Mouse (Mus musculus): ENCODE results near the gene Pear1. TPM values are rescaled to one million over a fixed set of nuclear protein-coding genes. Genes with fewer than 3 reads are reported as not detected.

Pear1 gene
- polyA plus RNA-seq, 1 experiment: 0.65 TPM

GRCm38 (mm10) chr3:87763202-87763601 lies 60.9 kb downstream of the Pear1 start:
- TF ChIP-seq SRF (IDR thresholded peaks at IDR 0.05; ENCODE audit: control insufficient read depth, insufficient read length, low read depth): no peak
- TF ChIP-seq CEBPB (IDR thresholded peaks at IDR 0.05; ENCODE audit: insufficient read depth, poor library complexity, severe bottlenecking): no peak
- TF ChIP-seq POLR2AphosphoS2 (IDR thresholded peaks at IDR 0.05; ENCODE audit: insufficient read length, low read depth): no peak
- TF ChIP-seq MYOG (IDR thresholded peaks at IDR 0.05; ENCODE audit: control insufficient read depth in 1 of 3, insufficient read depth in 1 of 3, insufficient read length in 2 of 3, low read depth in 2 of 3): no peak
- TF ChIP-seq REST (IDR thresholded peaks at IDR 0.05; ENCODE audit: insufficient read depth, insufficient read length): no peak
- no peak for TF ChIP-seq POLR2A (IDR thresholded peaks at IDR 0.05; ENCODE audit: insufficient read length, low read depth)
- TF ChIP-seq E2F4 (IDR thresholded peaks at IDR 0.05; ENCODE audit: insufficient read depth): no peak
- TF ChIP-seq MYOD1 (IDR thresholded peaks at IDR 0.05; ENCODE audit: control insufficient read depth in 1 of 3, insufficient read length in 2 of 3, low read depth in 2 of 3): no peak
- Histone ChIP-seq H3ac (ENCODE audit: control insufficient read depth, insufficient read length) (no peak overlapping the region), H3K4me2 (ENCODE audit: low read depth) (no peak overlapping the region), H3K27me3 (ENCODE audit: control insufficient read depth, insufficient read depth, insufficient read length) (no peaks in the 10 kb centered on the region), H3K79me2 (ENCODE audit: control insufficient read depth, insufficient read depth) (no peaks in the 10 kb centered on the region), H3K4me3 (no peak overlapping the region), H3K36me3 (ENCODE audit: control insufficient read depth, insufficient read depth) (no peaks in the 10 kb centered on the region)

GRCm38 (mm10) chr3:87761408-87762375 lies 62.4 kb downstream of the Pear1 start:
- H3K4me2 ChIP-seq (ENCODE audit: low read depth): no peak overlapping the region
- no peak overlapping the region for H3K4me3 ChIP-seq
- H3K79me2 ChIP-seq (ENCODE audit: control insufficient read depth, insufficient read depth): no peaks in the 10 kb centered on the region
- H3K36me3 ChIP-seq (ENCODE audit: control insufficient read depth, insufficient read depth): no peaks in the 10 kb centered on the region
- TF ChIP-seq REST (IDR thresholded peaks at IDR 0.05; ENCODE audit: insufficient read depth, insufficient read length) (no peak), E2F4 (IDR thresholded peaks at IDR 0.05; ENCODE audit: insufficient read depth) (no peak), POLR2AphosphoS2 (IDR thresholded peaks at IDR 0.05; ENCODE audit: insufficient read length, low read depth) (no peak), SRF (IDR thresholded peaks at IDR 0.05; ENCODE audit: control insufficient read depth, insufficient read length, low read depth) (no peak), POLR2A (IDR thresholded peaks at IDR 0.05; ENCODE audit: insufficient read length, low read depth) (no peak), TCF3 (IDR thresholded peaks at IDR 0.05; ENCODE audit: insufficient read length, low read depth) (no peak), TCF12 (IDR thresholded peaks at IDR 0.05; ENCODE audit: insufficient read depth, poor library complexity, severe bottlenecking) (no peak), CEBPB (IDR thresholded peaks at IDR 0.05; ENCODE audit: insufficient read depth, poor library complexity, severe bottlenecking) (no peak)
- no peak overlapping the region for H3ac ChIP-seq (ENCODE audit: control insufficient read depth, insufficient read length)
- no peaks in the 10 kb centered on the region for H3K27me3 ChIP-seq (ENCODE audit: control insufficient read depth, insufficient read depth, insufficient read length)

GRCm38 (mm10) chr3:87758641-87759040 lies 65.5 kb downstream of the Pear1 start:
- Histone ChIP-seq H3ac (ENCODE audit: control insufficient read depth, insufficient read length) (peak overlapping the region; percentile 2), H3K36me3 (ENCODE audit: control insufficient read depth, insufficient read depth) (no peaks in the 10 kb centered on the region)
- no peak for TF ChIP-seq MYOD1 (IDR thresholded peaks at IDR 0.05; ENCODE audit: control insufficient read depth in 1 of 3, insufficient read length in 2 of 3, low read depth in 2 of 3)

GRCm38 (mm10) chr3:87756488-87756887 lies 67.6 kb downstream of the Pear1 start:
- Histone ChIP-seq H3K27me3 (ENCODE audit: control insufficient read depth, insufficient read depth, insufficient read length) (peaks cover 7% of the 10 kb centered on the region), H3K36me3 (ENCODE audit: control insufficient read depth, insufficient read depth) (no peaks in the 10 kb centered on the region), H3K79me2 (ENCODE audit: control insufficient read depth, insufficient read depth) (no peaks in the 10 kb centered on the region), H3K4me2 (ENCODE audit: low read depth) (no peak overlapping the region), H3ac (ENCODE audit: control insufficient read depth, insufficient read length) (no peak overlapping the region), H3K4me3 (no peak overlapping the region)
- TF ChIP-seq POLR2AphosphoS2 (IDR thresholded peaks at IDR 0.05; ENCODE audit: insufficient read length, low read depth) (no peak), USF1 (IDR thresholded peaks at IDR 0.05; ENCODE audit: low read depth) (no peak), CEBPB (IDR thresholded peaks at IDR 0.05; ENCODE audit: insufficient read depth, poor library complexity, severe bottlenecking) (no peak), SRF (IDR thresholded peaks at IDR 0.05; ENCODE audit: control insufficient read depth, insufficient read length, low read depth) (no peak), TCF3 (IDR thresholded peaks at IDR 0.05; ENCODE audit: insufficient read length, low read depth) (no peak), TCF12 (IDR thresholded peaks at IDR 0.05; ENCODE audit: insufficient read depth, poor library complexity, severe bottlenecking) (no peak), MAX (IDR thresholded peaks at IDR 0.05; ENCODE audit: low read depth) (no peak), REST (IDR thresholded peaks at IDR 0.05; ENCODE audit: insufficient read depth, insufficient read length) (no peak), MYOD1 (IDR thresholded peaks at IDR 0.05; ENCODE audit: control insufficient read depth in 1 of 3, insufficient read length in 2 of 3, low read depth in 2 of 3) (no peak), POLR2A (IDR thresholded peaks at IDR 0.05; ENCODE audit: insufficient read length, low read depth) (no peak), MYOG (IDR thresholded peaks at IDR 0.05; ENCODE audit: control insufficient read depth in 1 of 3, insufficient read depth in 1 of 3, insufficient read length in 2 of 3, low read depth in 2 of 3) (no peak), E2F4 (IDR thresholded peaks at IDR 0.05; ENCODE audit: insufficient read depth) (no peak)

More at GRCm38 (mm10) chr3:87758641-87759040, 65.5 kb downstream of the Pear1 start:
- H3K4me2 ChIP-seq (ENCODE audit: low read depth): peak overlapping the region; percentile 34
- no peaks in the 10 kb centered on the region for H3K79me2 ChIP-seq (ENCODE audit: control insufficient read depth, insufficient read depth)
- no peak overlapping the region for H3K4me3 ChIP-seq
- peaks cover 2% of the 10 kb centered on the region for H3K27me3 ChIP-seq (ENCODE audit: control insufficient read depth, insufficient read depth, insufficient read length)

- TF ChIP-seq TCF12 (IDR thresholded peaks at IDR 0.05; ENCODE audit: insufficient read depth, poor library complexity, severe bottlenecking) (no peak), POLR2AphosphoS2 (IDR thresholded peaks at IDR 0.05; ENCODE audit: insufficient read length, low read depth) (no peak), MYOG (IDR thresholded peaks at IDR 0.05; ENCODE audit: control insufficient read depth in 1 of 3, insufficient read depth in 1 of 3, insufficient read length in 2 of 3, low read depth in 2 of 3) (no peak), CEBPB (IDR thresholded peaks at IDR 0.05; ENCODE audit: insufficient read depth, poor library complexity, severe bottlenecking) (no peak), TCF3 (IDR thresholded peaks at IDR 0.05; ENCODE audit: insufficient read length, low read depth) (no peak), USF1 (IDR thresholded peaks at IDR 0.05; ENCODE audit: low read depth) (no peak), SRF (IDR thresholded peaks at IDR 0.05; ENCODE audit: control insufficient read depth, insufficient read length, low read depth) (no peak)
- Histone ChIP-seq H3K27me3 (ENCODE audit: control insufficient read depth, insufficient read depth, insufficient read length) (peaks cover 7% of the 10 kb centered on the region), H3K36me3 (ENCODE audit: control insufficient read depth, insufficient read depth) (no peaks in the 10 kb centered on the region), H3K4me3 (no peak overlapping the region), H3ac (ENCODE audit: control insufficient read depth, insufficient read length) (no peak overlapping the region), H3K4me2 (ENCODE audit: low read depth) (no peak overlapping the region), H3K79me2 (ENCODE audit: control insufficient read depth, insufficient read depth) (no peaks in the 10 kb centered on the region)
Measured at GRCm38 (mm10) chr3:87755964-87756363, 68.1 kb downstream of the Pear1 start.

Data from myocyte (in vitro differentiated cells).